Mouse (Mus musculus) large intestine, adult 2 months (tissue): ENCODE measurements around the gene Wwox. TPM values are rescaled to one million over a fixed set of nuclear protein-coding genes. Genes with fewer than 3 reads are reported as not detected.

Experiments used
- DNase-seq: peaks from one replicate; pipeline ENCODE4 v3.0.0-alpha.2; 2012; ENCODE audit warnings: low read depth, low spot score
- WGBS: fragments of 180-500 bp; shearing (Covaris S2); methylation state at CpG from one replicate; pipeline ENCODE4 v1.1.7; 2018; 5-methylcytosine and 5-hydroxymethylcytosine counted together
- polyA plus RNA-seq: library from polyadenylated mRNA; depleted of rRNA; stranded (reverse); fragments of >200 nt; gene quantifications from 2 replicates; pipeline ENCODE4 v1.2.3, GENCODE M21; 2012; rRNA removed

Wwox gene
- polyA plus RNA-seq, 1 experiment: 4.3 TPM

GRCm38 (mm10) chr8:115395840-115396239, 956.4 kb downstream of the Wwox start:
- DNase-seq: no peak
- 71% methylated on average over 5 of the region's 5 CpGs for WGBS

DNA sequence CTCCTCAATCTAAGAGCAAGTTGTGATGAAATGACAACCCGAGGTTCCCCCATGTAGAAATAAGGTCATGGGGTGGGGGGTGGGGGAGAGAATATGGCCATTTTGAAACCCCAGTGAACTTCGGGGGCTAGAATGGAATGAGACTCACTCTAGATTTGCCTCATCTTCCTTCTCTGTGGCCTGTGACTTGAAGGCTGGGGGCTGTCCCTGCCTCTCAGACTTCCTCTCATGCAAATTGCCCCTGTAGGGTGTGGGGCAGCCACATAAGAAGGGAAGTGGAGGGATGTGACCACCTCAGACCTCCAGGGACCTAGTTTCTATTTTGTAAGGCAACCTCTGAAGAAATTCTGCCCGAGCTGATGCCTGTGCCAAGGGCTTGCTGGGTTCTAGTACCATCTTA, 958.5 kb downstream of the Wwox start:
- DNase-seq: no peak
- WGBS: 73% methylated on average over 3 of the region's 3 CpGs

DNA sequence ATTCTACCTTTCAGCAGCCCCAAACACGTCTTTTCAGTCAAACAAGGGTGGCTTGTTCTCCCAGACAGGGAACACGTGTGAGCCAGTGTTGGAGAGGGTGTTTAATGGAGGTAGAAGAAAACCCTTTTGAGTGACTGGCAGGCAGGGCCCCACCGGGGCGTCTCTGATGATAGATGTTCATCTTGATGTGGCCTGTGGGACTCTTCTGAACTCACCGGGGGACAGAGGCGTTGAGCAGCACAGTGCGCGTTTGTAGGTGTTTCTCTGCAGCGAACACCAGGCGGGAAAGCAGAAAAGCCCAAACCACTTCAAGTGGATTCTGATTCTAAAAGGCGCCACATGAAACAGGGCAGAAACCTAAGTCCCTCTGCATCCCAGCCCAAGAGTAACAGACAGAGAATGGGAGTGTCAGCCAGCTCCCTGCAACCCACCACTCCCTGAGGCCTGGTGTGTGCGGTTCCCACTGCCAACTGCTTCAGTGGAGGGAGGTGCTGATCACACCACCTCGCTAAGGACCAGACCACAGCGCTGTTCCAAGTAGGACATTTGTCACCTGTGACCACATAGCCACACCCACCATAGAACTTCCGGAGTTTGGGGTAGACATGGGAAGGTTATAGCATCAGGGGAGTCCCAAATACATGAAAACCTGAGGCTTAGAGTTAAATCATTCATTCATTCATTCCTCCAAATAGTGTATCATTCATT, 960.7 kb downstream of the Wwox start:
- 72% methylated on average over 15 of the region's 15 CpGs for WGBS

More for the DNA sequence above, 960.7 kb downstream of the Wwox start:
- DNase-seq: no peak

Other genes starting within 250 kb of the Wwox start
- 1.3 and 1.7 TPM in 2 replicates for gene Vat1l, start 234.0 kb upstream of the Wwox start, polyA plus RNA-seq
- gene Clec3a, start 21.6 kb upstream of the Wwox start, polyA plus RNA-seq: not detected in 2 replicates